8 mouse cellular contexts compared by ENCODE assay signal in genomic region chr11:90249025-90249650, GRCm38 (mm10). TPM values are rescaled to one million over a fixed set of nuclear protein-coding genes. Genes with fewer than 3 reads are reported as not detected.
DNase-seq lines count a peak whose midpoint lies in the region; ATAC-seq and TF ChIP-seq lines count a peak whose summit lies in the region.

Gene Mmd, plus strand, starts transcription at chr11:90249456.

- TF ChIP-seq CTCF in heart, adult 2 months (IDR thresholded peaks at IDR 0.05), result peak; percentile 48

- peak; percentile 98 for DNase-seq in 3T3-L1 (ENCODE audit: low read depth, low spot score)
- peak; percentile 89 to 94 for DNase-seq in adrenal gland, postnatal 4 days (ENCODE audit: low spot score in 2 of 2)
- DNase-seq in embryonic facial prominence, embryonic 14.5 days (ENCODE audit: low spot score), result peak; percentile 99
- peak; percentile 98 to 99 for DNase-seq in heart, adult 2 months
- peak; percentile 98 to 99 for DNase-seq in kidney, adult 8-10 months
- DNase-seq in spleen, postnatal 10 days (ENCODE audit: low spot score in 2 of 2), result peak; percentile 88 to 96

- peak; percentile 87 for TF ChIP-seq POLR2A in heart, adult 2 months (IDR thresholded peaks at IDR 0.05; ENCODE audit: insufficient read depth, low read depth, low read length)

- H3K4me2 ChIP-seq in embryonic facial prominence, embryonic 14.5 days (ENCODE audit: low read depth, low read length), result peak within 1 kb of the TSS; percentile 83
- H3K4me2 ChIP-seq in limb, embryonic 13.5 days (replicated peaks), result peak within 1 kb of the TSS; percentile 86
- peak within 1 kb of the TSS; percentile 80 for H3K4me2 ChIP-seq in midbrain, embryonic 16.5 days (ENCODE audit: low read length)

- peaks cover 35% of the 10 kb centered on the region for H3K4me1 ChIP-seq in embryonic facial prominence, embryonic 14.5 days (ENCODE audit: control insufficient read depth, insufficient read depth, low read length)
- H3K4me1 ChIP-seq in heart, adult 2 months (ENCODE audit: control insufficient read depth, insufficient read depth, low read length), result peaks cover 7% of the 10 kb centered on the region
- H3K4me1 ChIP-seq in limb, embryonic 13.5 days, result peaks cover 22% of the 10 kb centered on the region
- H3K4me1 ChIP-seq in midbrain, embryonic 16.5 days (ENCODE audit: control insufficient read depth, insufficient read depth, low read length), result peaks cover 29% of the 10 kb centered on the region

- no peaks in the 10 kb centered on the region for H3K27me3 ChIP-seq in embryonic facial prominence, embryonic 14.5 days (replicated peaks; ENCODE audit: control insufficient read depth, insufficient read depth, low read length)
- no peaks in the 10 kb centered on the region for H3K27me3 ChIP-seq in heart, adult 2 months (ENCODE audit: control insufficient read depth, insufficient read depth, low read length)
- H3K27me3 ChIP-seq in limb, embryonic 13.5 days, result no peaks in the 10 kb centered on the region
- no peaks in the 10 kb centered on the region for H3K27me3 ChIP-seq in midbrain, embryonic 16.5 days (ENCODE audit: control insufficient read depth, insufficient read depth, low read depth, low read length)

- no peaks in the 10 kb centered on the region for H3K36me3 ChIP-seq in embryonic facial prominence, embryonic 14.5 days (ENCODE audit: control insufficient read depth, insufficient read depth, low read length)
- H3K36me3 ChIP-seq in heart, adult 2 months (ENCODE audit: control insufficient read depth, insufficient read depth, low read length), result peaks cover 9% of the 10 kb centered on the region
- no peaks in the 10 kb centered on the region for H3K36me3 ChIP-seq in limb, embryonic 13.5 days
- H3K36me3 ChIP-seq in midbrain, embryonic 16.5 days (ENCODE audit: control insufficient read depth, insufficient read depth, low read length), result no peaks in the 10 kb centered on the region

- H3K79me2 ChIP-seq in heart, adult 2 months (replicated peaks; ENCODE audit: control insufficient read depth, insufficient read depth, low read length), result no peaks in the 10 kb centered on the region; the same call in 1 of the 2 replicates

- H3K4me3 ChIP-seq in embryonic facial prominence, embryonic 14.5 days (ENCODE audit: low read depth, low read length), result peak within 1 kb of the TSS; percentile 92
- H3K4me3 ChIP-seq in heart, adult 2 months, result peak within 1 kb of the TSS; percentile 93
- peak within 1 kb of the TSS; percentile 86 for H3K4me3 ChIP-seq in limb, embryonic 13.5 days
- peak within 1 kb of the TSS; percentile 87 for H3K4me3 ChIP-seq in midbrain, embryonic 16.5 days (ENCODE audit: low read depth, low read length)

- peak within 1 kb of the TSS; percentile 83 for H3K27ac ChIP-seq in embryonic facial prominence, embryonic 14.5 days (replicated peaks; ENCODE audit: low read depth, low read length)
- peak within 1 kb of the TSS; percentile 96 for H3K27ac ChIP-seq in heart, adult 2 months
- peak within 1 kb of the TSS; percentile 84 for H3K27ac ChIP-seq in limb, embryonic 13.5 days
- H3K27ac ChIP-seq in midbrain, embryonic 16.5 days (ENCODE audit: low read length), result peak within 1 kb of the TSS; percentile 91

- peak within 1 kb of the TSS; percentile 90 for H3K9ac ChIP-seq in embryonic facial prominence, embryonic 14.5 days (ENCODE audit: low read depth, low read length)
- H3K9ac ChIP-seq in heart, adult 2 months (ENCODE audit: low read depth, low read length), result peak within 1 kb of the TSS; percentile 94
- peak within 1 kb of the TSS; percentile 92 for H3K9ac ChIP-seq in limb, embryonic 13.5 days
- peak within 1 kb of the TSS; percentile 96 for H3K9ac ChIP-seq in midbrain, embryonic 16.5 days (ENCODE audit: low read depth, low read length)

- no peaks in the 10 kb centered on the region for H3K9me3 ChIP-seq in embryonic facial prominence, embryonic 14.5 days (ENCODE audit: control insufficient read depth, low read length)
- no peaks in the 10 kb centered on the region for H3K9me3 ChIP-seq in limb, embryonic 13.5 days
- no peaks in the 10 kb centered on the region for H3K9me3 ChIP-seq in midbrain, embryonic 16.5 days (replicated peaks; ENCODE audit: control insufficient read depth, low read length, poor library complexity, severe bottlenecking)

- TF ChIP-seq EP300 in heart, adult 2 months (IDR thresholded peaks at IDR 0.05; ENCODE audit: insufficient read depth, low read depth, low read length), result peak; percentile 71

- intact Hi-C loops in heart, adult 2 months (cut with DNase I), result loop anchor here (2.0 kb wide), 2 partner anchors 22 to 64 kb away; no protein-coding TSS in a partner anchor

- ATAC-seq in embryonic facial prominence, embryonic 14.5 days (ENCODE audit: low read depth), result peak; percentile 99
- peak; percentile 100 for ATAC-seq in limb, embryonic 13.5 days (ENCODE audit: low FRiP score, low read depth)
- ATAC-seq in midbrain, embryonic 16.5 days, result peak; percentile 99

- 1% methylated on average over 26 of the region's 51 CpGs for WGBS in embryonic facial prominence, embryonic 14.5 days
- 2% methylated on average over 42 of the region's 51 CpGs for whole genome bisulfite sequencing in heart, adult 2 months
- 1% methylated on average over 37 of the region's 51 CpGs for WGBS in limb, embryonic 13.5 days
- WGBS in midbrain, embryonic 16.5 days, result under 1% methylated on average over 40 of the region's 51 CpGs

RNA-seq across cellular contexts. Expression of gene Mmd, which starts in this region (rescaled TPM):
- total RNA-seq in adrenal gland, postnatal 4 days (2021), result 10 to 100 TPM; 40.5 to 44.0 TPM
- polyA plus RNA-seq in embryonic facial prominence, embryonic 14.5 days (2014; fragmentation: Nextera tagmentation; extraction: Ambion mirVana), result 26.5 and 27.1 TPM in 2 replicates
- total RNA-seq in heart, adult 2 months (2021), result 10 to 100 TPM; 25.9 to 35.7 TPM
- polyA plus RNA-seq in heart, adult 2 months (2012; rRNA removed), result 30.9 and 53.1 TPM in 2 replicates
- 36.7 and 37.4 TPM in 2 replicates for polyA plus RNA-seq in limb, embryonic 13.5 days (2015; fragmentation: Nextera tagmentation; extraction: Ambion mirVana)
- polyA plus RNA-seq in midbrain, embryonic 16.5 days (2015; fragmentation: Nextera tagmentation; extraction: Ambion mirVana), result 139 and 148 TPM in 2 replicates

Comparison
In these comparisons a context has a peak if more than half of its experiments do, and no peak if none do; other contexts are left out.
1. Peak in every context shown above with its lines: DNase-seq, ATAC-seq, H3K4me3 ChIP-seq and H3K27ac ChIP-seq.